Mouse (Mus musculus) kidney, postnatal 0 days (tissue): ENCODE measurements around the gene Ctbp2. TPM values are rescaled to one million over a fixed set of nuclear protein-coding genes. Genes with fewer than 3 reads are reported as not detected.

Experiments
- ATAC-seq: fragments of 200-750 bp; cut with Nextera tagmentation; replicated peaks from 2 replicates; pipeline ENCODE4 v1.8.0; 2017; ENCODE audit warnings: low read depth, moderate number of reproducible peaks, moderate TSS enrichment, moderate library complexity; ENCODE audit not compliant: low FRiP score
- DNase-seq: peaks from one replicate; pipeline ENCODE4 v3.0.0-alpha.2; 2016; ENCODE audit warnings: low spot score
- H3K27ac ChIP-seq: fragments of 300-500 bp; sonication (generic); 2 replicates; pipeline ENCODE4 v1.5.1; 2014; ENCODE audit warnings: mild to moderate bottlenecking
- H3K27me3 ChIP-seq: fragments of 300-500 bp; sonication (generic); 2 replicates; pipeline ENCODE4 v1.6.1; 2014; ENCODE audit warnings: low read length, mixed read lengths; ENCODE audit not compliant: insufficient read depth
- H3K36me3 ChIP-seq: fragments of 300-500 bp; sonication (generic); 2 replicates; pipeline ENCODE4 v1.6.1; 2014; ENCODE audit warnings: low read length, mixed read lengths; ENCODE audit not compliant: insufficient read depth
- H3K4me1 ChIP-seq: fragments of 300-500 bp; sonication (generic); replicated peaks from 2 replicates; pipeline ENCODE4 v1.6.1; 2014; ENCODE audit warnings: antibody characterized with exemption, low read length, mixed read lengths; ENCODE audit not compliant: insufficient read depth
- H3K4me2 ChIP-seq: fragments of 300-500 bp; sonication (generic); 2 replicates; pipeline ENCODE4 v1.6.1; 2014; ENCODE audit warnings: mild to moderate bottlenecking, low read length, moderate library complexity, mixed read lengths
- H3K4me3 ChIP-seq: fragments of 300-500 bp; sonication (generic); replicated peaks from 2 replicates; pipeline ENCODE4 v1.5.1; 2014; ENCODE audit warnings: low read depth, low read length
- H3K9ac ChIP-seq: fragments of 300-500 bp; sonication (generic); 2 replicates; pipeline ENCODE4 v1.6.1; 2014; ENCODE audit warnings: low read depth, low read length
- H3K9me3 ChIP-seq: fragments of 300-500 bp; sonication (generic); replicated peaks from 2 replicates; pipeline ENCODE4 v1.6.1; 2016; ENCODE audit warnings: low read length, inconsistent platforms, mixed read lengths
- CTCF ChIP-seq: IDR thresholded peaks from 2 replicates; pipeline ENCODE4 v1.5.1; 2016; ENCODE audit warnings: antibody characterized with exemption, low read depth, mild to moderate bottlenecking, moderate library complexity
- WGBS: fragments of 180-500 bp; shearing (Covaris S2); extraction: QIAGEN DNeasy Blood & Tissue Kit; methylation state at CpG from one replicate; pipeline ENCODE4 v1.1.7; 2014; 5-methylcytosine and 5-hydroxymethylcytosine counted together
- polyA plus RNA-seq: library from polyadenylated mRNA; unstranded; fragments of >200 nt; fragmentation: Nextera tagmentation; extraction: Ambion mirVana; gene quantifications from 2 replicates; pipeline ENCODE4 v1.2.1, GENCODE M21; 2015

Gene Ctbp2
- polyA plus RNA-seq, 1 experiment from 2014 or later: 89.1 TPM

GRCm38 (mm10) chr7:133114847-133115470, 9.2 kb downstream of the Ctbp2 start:
- peak overlapping the region; percentile 79 for H3K27ac ChIP-seq
- peak; percentile 44 for ATAC-seq
- H3K9me3 ChIP-seq: no peaks in the 10 kb centered on the region
- no peaks in the 10 kb centered on the region for H3K36me3 ChIP-seq
- peak overlapping the region; percentile 47 for H3K4me2 ChIP-seq
- peak overlapping the region; percentile 16 for H3K4me3 ChIP-seq
- no peaks in the 10 kb centered on the region for H3K27me3 ChIP-seq
- no peak for TF ChIP-seq CTCF
- WGBS: 15% methylated on average over 20 of the region's 20 CpGs
- peak overlapping the region; percentile 23; the same call in 1 of the 2 replicates for H3K9ac ChIP-seq
- DNase-seq: no peak
- peaks cover 69% of the 10 kb centered on the region for H3K4me1 ChIP-seq

GRCm38 (mm10) chr7:133113185-133113895, 10.8 kb downstream of the Ctbp2 start:
- peak overlapping the region; percentile 79 for H3K27ac ChIP-seq
- no peaks in the 10 kb centered on the region for H3K9me3 ChIP-seq
- ATAC-seq (no peak), DNase-seq (no peak)
- H3K36me3 ChIP-seq: no peaks in the 10 kb centered on the region
- WGBS: 75% methylated on average over 8 of the region's 8 CpGs
- peak; percentile 40; the same call in 1 of the 2 replicates for TF ChIP-seq CTCF
- no peak overlapping the region for H3K4me2 ChIP-seq
- no peak overlapping the region for H3K4me3 ChIP-seq
- H3K9ac ChIP-seq: no peak overlapping the region
- peaks cover 66% of the 10 kb centered on the region for H3K4me1 ChIP-seq
- no peaks in the 10 kb centered on the region for H3K27me3 ChIP-seq

GRCm38 (mm10) chr7:133112351-133112831, 11.8 kb downstream of the Ctbp2 start:
- H3K9me3 ChIP-seq: no peaks in the 10 kb centered on the region
- peaks cover 59% of the 10 kb centered on the region for H3K4me1 ChIP-seq
- peak; percentile 63 for DNase-seq
- WGBS: 23% methylated on average over 6 of the region's 6 CpGs
- ATAC-seq: peak; percentile 69
- TF ChIP-seq CTCF: no peak
- no peak overlapping the region for H3K4me3 ChIP-seq
- H3K27ac ChIP-seq: peak overlapping the region; percentile 79
- H3K27me3 ChIP-seq: no peaks in the 10 kb centered on the region
- no peaks in the 10 kb centered on the region for H3K36me3 ChIP-seq
- H3K4me2 ChIP-seq: peak overlapping the region; percentile 18
- no peak overlapping the region for H3K9ac ChIP-seq

DNA sequence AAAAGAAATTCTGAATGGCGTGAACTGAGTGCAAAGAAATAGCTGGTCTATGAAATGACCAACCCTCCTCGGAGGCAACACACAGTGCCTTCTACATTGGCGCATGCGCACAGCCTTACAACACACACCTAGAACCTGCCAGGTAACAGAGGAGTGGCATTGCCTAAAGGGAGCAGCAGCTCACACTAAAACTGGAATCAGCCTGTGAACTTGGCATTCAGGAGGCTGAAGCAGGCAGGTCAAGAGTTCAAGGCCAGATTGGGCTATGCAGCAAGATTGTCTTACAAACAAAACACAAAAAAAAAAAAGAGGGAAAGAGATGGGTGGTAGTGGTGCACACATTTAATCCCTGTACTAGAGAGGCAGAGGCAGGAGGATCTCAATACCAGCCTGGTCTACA, 14.7 kb downstream of the Ctbp2 start:
- no peaks in the 10 kb centered on the region for H3K27me3 ChIP-seq
- H3K36me3 ChIP-seq: no peaks in the 10 kb centered on the region
- TF ChIP-seq CTCF: no peak
- ATAC-seq: no peak
- no peaks in the 10 kb centered on the region for H3K9me3 ChIP-seq
- no peak overlapping the region for H3K4me2 ChIP-seq
- peaks cover 41% of the 10 kb centered on the region for H3K4me1 ChIP-seq
- H3K27ac ChIP-seq: no peak overlapping the region
- no peak for DNase-seq
- no peak overlapping the region for H3K4me3 ChIP-seq
- H3K9ac ChIP-seq: no peak overlapping the region
- WGBS: 89% methylated on average over 4 of the region's 4 CpGs

GRCm38 (mm10) chr7:133108695-133109094, 15.5 kb downstream of the Ctbp2 start:
- WGBS: 79% methylated on average over 2 of the region's 2 CpGs
- Histone ChIP-seq H3K9me3 (no peaks in the 10 kb centered on the region), H3K27ac (no peak overlapping the region), H3K4me2 (no peak overlapping the region), H3K36me3 (no peaks in the 10 kb centered on the region), H3K4me3 (no peak overlapping the region), H3K27me3 (no peaks in the 10 kb centered on the region), H3K9ac (no peak overlapping the region), H3K4me1 (peaks cover 34% of the 10 kb centered on the region)
- no peak for TF ChIP-seq CTCF
- ATAC-seq (no peak), DNase-seq (no peak)

GRCm38 (mm10) chr7:133102578-133102977, 21.6 kb downstream of the Ctbp2 start:
- ATAC-seq (no peak), DNase-seq (no peak)
- Histone ChIP-seq H3K9ac (no peak overlapping the region), H3K4me3 (no peak overlapping the region), H3K27ac (no peak overlapping the region), H3K4me2 (no peak overlapping the region), H3K9me3 (no peaks in the 10 kb centered on the region), H3K36me3 (no peaks in the 10 kb centered on the region), H3K27me3 (no peaks in the 10 kb centered on the region), H3K4me1 (peaks cover 35% of the 10 kb centered on the region)
- TF ChIP-seq CTCF: no peak
- WGBS: 69% methylated on average over 3 of the region's 3 CpGs
